Mouse (Mus musculus): ENCODE results near the gene Plce1.

Gene Plce1

DNA sequence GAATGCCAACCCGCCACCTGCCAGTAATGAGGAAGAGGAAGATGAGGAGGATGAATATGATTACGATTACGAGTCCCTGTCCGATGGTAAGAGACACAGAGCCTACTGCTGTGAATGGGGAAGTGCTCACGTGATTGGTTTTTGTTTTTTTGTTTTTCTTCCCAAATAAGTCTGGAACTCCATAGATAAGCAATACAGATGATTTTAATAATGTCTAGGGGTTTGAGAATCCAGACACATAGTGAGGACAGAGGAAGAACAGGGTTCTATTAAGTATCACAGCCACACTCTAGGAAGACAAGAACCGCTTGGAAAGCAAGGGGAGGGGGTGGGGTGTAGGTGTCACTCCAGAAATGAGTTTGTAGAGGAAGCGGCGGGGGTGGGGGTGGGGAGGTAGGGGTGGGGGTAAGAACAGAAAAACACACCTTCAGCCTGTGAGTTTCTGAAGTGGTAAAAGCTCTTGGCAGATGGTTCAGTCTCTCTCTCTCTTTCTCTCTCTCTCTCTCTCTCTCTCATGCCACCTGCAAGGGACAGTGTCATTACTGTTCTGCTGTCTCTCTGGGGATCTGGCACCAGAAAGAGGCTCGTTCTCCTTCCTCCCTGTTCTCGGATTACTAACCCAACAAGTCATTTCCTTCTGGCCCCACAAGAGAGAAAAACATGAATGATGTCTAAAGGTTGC, 265.0 kb downstream of the Plce1 start:
- DNase-seq = no peak

DNA sequence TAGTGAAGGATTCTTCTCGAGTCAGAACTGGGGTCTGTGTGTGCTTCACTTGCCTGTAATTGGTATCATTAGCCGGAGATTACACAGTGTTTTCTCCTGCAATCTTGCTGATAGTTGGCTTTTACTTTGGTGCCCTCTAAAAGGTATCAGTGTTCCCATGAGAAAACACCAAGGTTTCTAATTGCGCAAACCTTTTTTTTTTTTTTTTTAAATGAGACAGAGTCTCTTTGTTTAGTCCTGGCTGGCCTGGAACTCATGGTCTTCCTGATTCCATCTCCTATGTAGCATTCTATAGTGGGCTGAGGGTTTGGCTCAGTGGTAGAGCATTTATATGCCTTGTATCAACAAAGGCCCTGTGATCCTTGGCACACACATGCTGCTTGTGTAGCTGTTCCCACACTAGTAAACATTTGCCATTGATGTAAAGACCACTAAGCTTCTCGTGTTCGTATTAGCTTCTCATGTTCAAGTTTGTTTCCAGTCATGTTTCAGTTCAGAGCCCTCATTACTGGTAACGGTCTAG, 265.6 kb downstream of the Plce1 start:
- no peak for DNase-seq

DNA sequence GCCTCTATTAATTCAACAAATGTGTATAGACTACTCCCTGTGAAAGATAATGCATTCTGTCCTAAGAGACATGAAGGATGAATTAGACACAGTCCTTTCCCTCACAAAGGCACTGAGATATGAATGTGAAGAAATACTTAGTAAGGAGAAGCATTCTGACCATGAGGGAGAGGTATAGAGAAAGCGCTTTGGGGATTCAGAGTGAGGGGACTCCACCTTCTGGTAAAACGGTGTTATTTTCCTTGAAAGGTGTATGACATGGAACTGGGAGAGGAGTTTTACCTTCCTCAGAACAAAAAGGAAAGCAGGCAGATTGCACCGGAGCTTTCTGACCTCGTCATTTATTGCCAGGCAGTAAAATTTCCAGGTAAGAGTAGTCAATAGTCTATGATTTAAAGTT, 269.3 kb downstream of the Plce1 start:
- DNase-seq = peak in 1 of 2 experiments; percentile 7

GRCm38 (mm10) chr19:38757161-38757560, 276.3 kb downstream of the Plce1 start:
- no peak for DNase-seq

- DNase-seq = no peak
These were observed 277.1 kb downstream of the Plce1 start for GRCm38 (mm10) chr19:38758056-38758455.

DNA sequence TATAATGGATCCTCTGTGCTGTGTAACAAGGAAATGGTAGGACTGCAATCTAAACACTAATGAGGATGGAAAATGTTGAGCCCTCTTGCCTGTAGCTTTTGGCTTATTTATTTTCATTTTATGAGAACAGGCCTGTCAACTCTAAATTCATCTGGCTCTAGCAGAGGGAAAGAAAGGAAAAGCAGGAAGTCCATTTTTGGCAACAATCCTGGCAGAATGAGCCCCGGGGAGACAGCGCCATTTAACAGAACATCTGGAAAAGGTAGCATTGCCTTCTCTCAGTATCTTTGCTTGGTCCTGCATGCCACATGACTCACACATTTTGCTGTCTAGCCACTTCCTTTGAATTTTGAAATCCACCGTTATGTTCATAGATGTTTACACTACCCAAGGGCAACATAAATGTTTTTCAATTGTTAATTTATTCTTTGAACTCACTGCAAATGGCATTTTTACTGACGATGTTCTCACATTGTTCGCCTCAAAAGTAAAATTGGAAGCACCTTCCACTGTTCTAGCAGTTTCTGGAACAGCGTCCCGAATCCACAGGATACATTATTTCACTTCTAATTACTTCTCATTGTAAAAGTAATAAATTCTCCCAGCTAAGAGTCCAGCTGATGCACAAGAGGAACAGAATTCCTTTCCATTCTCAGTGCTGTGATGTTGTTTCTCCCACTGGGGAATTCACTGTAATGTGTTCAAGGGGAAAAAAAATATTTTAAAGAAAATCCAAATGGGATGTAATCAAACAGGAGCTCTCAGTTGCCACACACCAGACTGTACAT, 278.0 kb downstream of the Plce1 start:
- DNase-seq = no peak

DNA sequence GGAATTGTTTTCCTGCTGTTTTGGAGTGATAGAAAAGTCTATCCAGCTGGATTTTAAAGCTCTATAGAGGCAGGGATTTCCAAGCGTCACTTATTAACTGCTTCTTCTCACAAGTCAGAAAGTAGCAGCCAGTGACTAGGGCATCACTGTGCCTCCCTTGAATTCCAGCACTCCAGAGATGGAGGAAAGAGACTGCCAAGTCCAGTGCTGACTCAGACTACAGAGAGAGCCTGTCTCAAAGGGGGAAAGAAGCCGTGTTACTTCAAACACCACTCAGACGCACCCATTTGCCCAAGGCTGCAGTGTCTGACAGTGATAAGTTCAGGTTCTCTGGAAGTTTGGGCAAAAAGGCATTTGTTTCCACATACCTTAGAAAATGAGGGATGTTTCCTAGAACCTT, 279.5 kb downstream of the Plce1 start:
- DNase-seq = no peak

- DNase-seq = no peak
These were observed 285.4 kb downstream of the Plce1 start for GRCm38 (mm10) chr19:38766306-38766705.

DNA sequence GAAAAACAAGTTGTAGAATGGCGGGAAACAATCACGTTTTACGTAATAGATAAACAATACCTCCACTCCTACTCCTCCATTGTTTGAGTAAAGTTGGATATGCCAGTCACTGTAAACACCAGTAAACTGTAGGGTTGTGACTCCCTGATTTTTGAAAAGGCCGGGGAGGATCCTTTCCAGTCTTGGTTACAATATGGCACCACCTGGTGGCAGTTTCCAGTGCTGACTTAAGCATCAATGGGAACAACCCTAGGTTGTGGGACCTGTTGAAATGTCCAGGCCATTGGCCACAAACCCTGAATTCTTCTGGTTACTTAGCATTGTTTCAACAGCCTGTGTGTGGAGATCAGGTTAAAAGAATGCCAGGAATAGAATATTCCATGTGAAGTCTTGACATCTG, 294.6 kb downstream of the Plce1 start:
- peak; percentile 77 to 80 for DNase-seq

DNA sequence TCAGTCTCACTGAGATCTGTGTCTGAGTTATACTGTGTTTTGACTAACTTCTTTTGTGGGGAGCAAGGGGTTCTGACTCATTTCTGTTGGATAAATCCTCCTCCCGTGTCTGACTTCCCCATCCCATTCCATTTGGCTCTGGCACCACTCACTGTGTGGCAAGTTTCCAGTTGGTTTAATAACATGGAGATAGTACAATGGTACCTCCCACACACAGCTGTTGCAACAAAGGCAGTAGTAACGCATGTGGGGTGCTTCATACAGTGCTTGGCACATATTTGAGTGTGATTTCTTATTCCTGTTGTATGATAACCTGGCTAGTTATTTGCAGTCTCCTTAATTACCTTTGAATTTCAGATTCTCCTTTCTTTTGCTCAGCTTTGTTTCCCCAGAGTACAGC, 297.9 kb downstream of the Plce1 start:
- DNase-seq = peak; percentile 14 to 16

DNA sequence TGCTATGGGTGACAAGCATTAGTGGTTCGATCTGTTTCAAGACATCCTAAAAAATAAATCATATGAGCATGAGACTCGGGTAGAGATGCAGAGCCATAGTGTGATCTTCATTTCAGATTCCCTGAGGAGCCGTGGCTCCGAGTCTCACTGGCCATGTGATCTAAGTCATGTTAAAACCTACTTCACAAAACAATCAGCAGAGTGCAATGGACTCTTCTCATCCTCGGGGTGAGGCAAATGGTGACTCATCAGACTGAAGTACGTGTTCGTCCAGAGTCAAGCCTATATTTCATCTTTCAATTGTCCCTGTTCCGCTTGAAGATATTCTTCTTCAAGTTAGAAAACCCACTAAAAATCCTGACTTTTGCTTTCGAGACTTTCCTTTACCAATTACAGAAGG, 302.6 kb downstream of the Plce1 start:
- DNase-seq = no peak

DNA sequence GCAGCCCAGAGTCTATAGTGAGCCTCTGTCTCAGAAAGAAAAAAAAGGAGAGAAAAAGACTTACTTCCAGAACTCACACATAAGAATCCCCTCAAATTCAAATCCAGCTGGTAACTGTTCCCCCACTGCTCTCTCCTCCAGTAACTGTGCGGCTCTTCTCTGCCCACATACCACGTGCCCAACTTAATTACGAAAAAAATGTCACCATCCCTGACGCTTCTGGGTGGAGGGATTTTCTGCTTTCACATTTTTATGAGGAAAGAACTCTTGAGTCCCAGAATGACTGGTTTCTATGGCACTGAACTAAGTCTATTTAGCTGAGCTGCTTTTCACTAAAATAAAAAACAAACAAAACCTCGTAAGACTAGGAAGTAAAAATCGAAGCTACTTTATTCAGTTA, 306.8 kb downstream of the Plce1 start:
- no peak for DNase-seq

- no peak for DNase-seq
These were observed 312.7 kb downstream of the Plce1 start for GRCm38 (mm10) chr19:38793563-38794045.

- DNase-seq = no peak
These were observed 315.6 kb downstream of the Plce1 start for GRCm38 (mm10) chr19:38796546-38796945.

DNA sequence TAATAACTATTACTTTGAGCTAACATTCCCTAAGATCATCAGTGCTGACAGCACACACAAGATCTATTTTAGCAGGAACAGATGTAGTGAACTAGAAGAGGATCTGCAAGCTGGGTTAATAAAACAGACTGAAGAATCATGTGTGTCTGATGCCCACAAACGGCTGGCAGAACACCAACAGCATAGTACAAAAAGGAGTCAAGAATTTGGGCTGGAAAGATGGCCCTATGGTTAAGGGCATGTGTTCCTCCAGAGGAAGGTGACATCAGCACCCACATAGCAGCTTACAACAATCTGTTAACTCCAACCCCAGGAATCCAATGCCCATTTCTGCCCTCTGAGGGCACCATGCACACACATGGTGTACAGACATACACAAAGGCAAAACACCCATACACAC, 317.4 kb downstream of the Plce1 start:
- no peak for DNase-seq

GRCm38 (mm10) chr19:38798801-38799200, 317.9 kb downstream of the Plce1 start:
- DNase-seq = no peak

GRCm38 (mm10) chr19:38818191-38818590, 337.3 kb downstream of the Plce1 start:
- no peak for DNase-seq

DNA sequence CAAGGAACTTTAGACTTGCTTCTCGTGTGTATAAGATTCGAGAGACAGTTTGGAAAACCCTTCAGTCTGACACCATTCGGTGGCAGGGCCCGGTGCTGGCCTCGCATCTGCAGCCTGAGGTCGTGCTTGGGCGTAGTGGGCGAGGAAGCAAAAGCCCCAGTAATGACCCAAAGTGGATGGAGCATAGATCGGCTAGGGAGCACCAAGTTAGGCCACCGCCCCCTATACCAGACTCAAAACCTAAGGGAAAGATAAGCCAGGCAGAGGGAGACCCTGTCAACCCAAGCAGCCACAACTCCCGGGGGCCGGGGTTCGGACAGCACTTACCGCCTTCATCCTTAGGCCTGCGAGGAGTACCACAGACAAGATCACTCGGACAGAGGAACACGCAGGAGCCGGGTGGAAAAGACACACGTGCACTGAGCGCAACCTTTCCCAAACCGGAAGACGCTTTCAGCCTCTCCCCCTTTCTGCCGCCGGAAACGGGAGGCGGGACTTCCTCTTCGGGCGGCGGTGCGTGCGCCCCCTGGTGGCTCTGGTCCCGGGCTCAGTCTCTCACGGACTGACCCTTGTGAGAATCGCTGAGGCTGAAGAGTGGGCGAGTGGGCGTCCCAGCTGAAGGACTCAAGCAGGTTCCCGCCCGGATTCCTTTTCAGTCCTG, 338.0 kb downstream of the Plce1 start, which contains the start of gene Noc3l:
Gene Noc3l, minus strand, starts transcription at position 472 of the 661 bp plus-strand sequence.
- peak; percentile 98 for DNase-seq

DNA sequence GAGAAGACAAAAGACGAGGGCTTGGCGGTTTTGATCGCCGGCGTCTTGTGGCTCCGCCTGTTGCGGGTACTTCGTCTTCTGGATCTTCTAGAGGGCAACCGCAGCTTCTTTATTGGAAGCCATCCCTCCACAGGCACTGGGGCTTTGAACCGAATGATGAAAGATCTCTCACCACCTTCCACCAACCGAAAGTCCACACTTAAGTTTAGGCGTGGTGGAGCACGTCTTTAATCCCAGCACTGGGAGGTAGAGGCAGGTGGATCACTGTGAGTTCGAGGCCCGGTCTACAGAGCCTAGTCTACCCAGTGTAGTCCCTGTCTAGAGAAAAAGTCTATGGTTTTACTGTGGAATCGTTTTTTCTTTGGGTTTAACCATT, 338.5 kb downstream of the Plce1 start:
- DNase-seq = no peak

DNA sequence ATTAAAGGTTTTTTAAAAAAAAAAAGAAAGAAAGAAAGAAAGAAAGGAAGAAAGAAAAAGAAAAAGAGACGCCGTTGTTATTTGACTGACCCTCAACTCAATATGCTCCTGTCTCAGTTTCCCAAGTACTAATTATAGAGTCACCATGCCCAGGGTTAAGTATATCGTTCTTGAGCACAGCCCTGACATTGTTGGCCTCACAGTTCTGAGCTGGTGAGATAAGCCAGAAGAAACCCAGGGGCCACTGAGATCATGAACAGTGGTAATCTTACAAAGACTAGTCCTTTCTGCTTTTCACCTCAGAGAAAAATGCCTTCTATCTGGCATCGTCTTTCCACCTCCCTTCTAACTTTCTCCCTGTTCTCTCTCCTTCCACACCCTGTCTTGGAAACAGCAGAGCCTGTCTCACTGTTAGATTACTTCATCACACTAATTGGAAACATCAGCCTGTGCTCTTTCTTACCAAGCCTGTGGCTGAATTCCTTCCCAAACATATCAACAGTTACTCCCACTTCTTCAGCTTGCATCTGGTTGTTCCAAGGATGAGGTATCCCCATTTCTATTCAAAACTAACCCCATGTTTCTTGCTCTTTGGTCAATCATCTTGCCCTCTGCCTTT, 339.4 kb downstream of the Plce1 start:
- DNase-seq = no peak

DNA sequence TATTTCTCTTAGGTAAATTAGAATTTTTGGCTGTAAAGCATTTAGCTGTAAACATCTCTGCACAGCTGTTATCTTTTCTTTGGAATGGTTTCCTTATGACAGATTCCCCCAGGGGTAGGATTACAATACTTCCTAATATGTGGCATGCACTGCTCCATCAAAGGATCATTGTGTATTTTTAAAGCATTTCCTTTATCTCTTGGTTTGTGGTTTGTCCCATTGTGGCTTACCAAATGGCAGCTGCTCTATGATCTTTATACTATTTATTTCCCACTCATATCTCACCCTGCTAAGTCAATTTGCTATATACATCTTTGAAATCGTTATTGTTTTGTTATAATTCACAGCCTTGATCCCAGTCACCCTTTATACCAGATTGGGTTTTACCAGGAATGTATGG, 352.3 kb downstream of the Plce1 start:
- DNase-seq = no peak
